Mouse (Mus musculus) forebrain, embryonic 11.5 days (tissue): ENCODE measurements around the gene Cntn5. TPM values are rescaled to one million over a fixed set of nuclear protein-coding genes. Genes with fewer than 3 reads are reported as not detected.

ENCODE experiments used
- ATAC-seq: fragments of 200-750 bp; cut with Nextera tagmentation; replicated peaks from 2 replicates; pipeline ENCODE4 v1.8.0; 2017; ENCODE audit warnings: moderate TSS enrichment; ENCODE audit not compliant: low FRiP score
- DNase-seq: peaks from one replicate; pipeline ENCODE4 v3.0.0-alpha.2; 2017; ENCODE audit warnings: low spot score
- H3K27ac ChIP-seq: fragments of 300-500 bp; sonication (generic); 2 replicates; pipeline ENCODE4 v1.5.1; 2014; ENCODE audit warnings: low read depth, low read length
- H3K27me3 ChIP-seq: fragments of 300-500 bp; sonication (generic); 2 replicates; pipeline ENCODE4 v1.6.1; 2014; ENCODE audit warnings: mild to moderate bottlenecking, low read length, mixed read lengths; ENCODE audit not compliant: control insufficient read depth, insufficient read depth
- H3K36me3 ChIP-seq: fragments of 300-500 bp; sonication (generic); 2 replicates; pipeline ENCODE4 v1.6.1; 2014; ENCODE audit warnings: mild to moderate bottlenecking, low read length, moderate library complexity, mixed read lengths; ENCODE audit not compliant: control insufficient read depth, insufficient read depth
- H3K4me1 ChIP-seq: fragments of 300-500 bp; sonication (generic); replicated peaks from 2 replicates; pipeline ENCODE4 v1.6.1; 2014; ENCODE audit warnings: low read length, mixed read lengths; ENCODE audit not compliant: control insufficient read depth, insufficient read depth
- H3K4me2 ChIP-seq: fragments of 300-500 bp; sonication (generic); 2 replicates; pipeline ENCODE4 v1.6.1; 2014; ENCODE audit warnings: low read depth, mild to moderate bottlenecking, low read length, moderate library complexity, mixed read lengths; ENCODE audit not compliant: severe bottlenecking
- H3K4me3 ChIP-seq: fragments of 300-500 bp; sonication (generic); 2 replicates; pipeline ENCODE4 v1.5.1; 2014; ENCODE audit warnings: low read depth, low read length
- H3K9ac ChIP-seq: fragments of 300-500 bp; sonication (generic); 2 replicates; pipeline ENCODE4 v1.6.1; 2014; ENCODE audit warnings: low read length
- H3K9me3 ChIP-seq: fragments of 300-500 bp; sonication (generic); 2 replicates; pipeline ENCODE4 v1.6.1; 2016; ENCODE audit warnings: low read length, mixed read lengths; ENCODE audit not compliant: control insufficient read depth
- WGBS: fragments of 180-500 bp; shearing (Covaris S2); extraction: QIAGEN DNeasy Blood & Tissue Kit; methylation state at CpG from one replicate; pipeline ENCODE4 v1.1.7; 2014; 5-methylcytosine and 5-hydroxymethylcytosine counted together
- polyA plus RNA-seq: library from polyadenylated mRNA; unstranded; fragments of >200 nt; fragmentation: Nextera tagmentation; extraction: Ambion mirVana; gene quantifications from 2 replicates; pipeline ENCODE4 v1.2.1, GENCODE M21; 2014

Gene Cntn5
- 2.4 and 2.7 TPM in 2 replicates for polyA plus RNA-seq

GRCm38 (mm10) chr9:10904616-10905363 lies at the start of gene Cntn5:
Gene Cntn5 (minus strand): TSS chr9:10904775.
- Histone ChIP-seq H3K4me3 (peak within 1 kb of the TSS; percentile 37), H3K9me3 (no peaks in the 10 kb centered on the region), H3K4me2 (peak within 1 kb of the TSS; percentile 84), H3K27ac (no peak within 1 kb of the TSS), H3K4me1 (peaks cover 3% of the 10 kb centered on the region; the same call in 1 of the 2 replicates), H3K36me3 (no peaks in the 10 kb centered on the region), H3K9ac (peak within 1 kb of the TSS; percentile 39), H3K27me3 (no peaks in the 10 kb centered on the region)
- peak; percentile 78 for ATAC-seq
- WGBS: 4% methylated on average over 28 of the region's 28 CpGs
- peak; percentile 73 for DNase-seq

GRCm38 (mm10) chr9:10950470-10950869 lies 45.9 kb upstream of the Cntn5 start:
- no peak overlapping the region for H3K4me2 ChIP-seq
- ATAC-seq: no peak
- no peaks in the 10 kb centered on the region for H3K36me3 ChIP-seq
- no peaks in the 10 kb centered on the region for H3K4me1 ChIP-seq
- no peaks in the 10 kb centered on the region for H3K9me3 ChIP-seq
- H3K27ac ChIP-seq: no peak overlapping the region
- no peak for DNase-seq
- no peaks in the 10 kb centered on the region for H3K27me3 ChIP-seq
- no peak overlapping the region for H3K4me3 ChIP-seq
- no peak overlapping the region for H3K9ac ChIP-seq

- no peak overlapping the region for H3K9ac ChIP-seq
- H3K27me3 ChIP-seq: no peaks in the 10 kb centered on the region
- no peak overlapping the region for H3K27ac ChIP-seq
- no peaks in the 10 kb centered on the region for H3K36me3 ChIP-seq
- no peak overlapping the region for H3K4me2 ChIP-seq
- ATAC-seq (peak; percentile 56), DNase-seq (peak; percentile 67)
- no peak overlapping the region for H3K4me3 ChIP-seq
- no peaks in the 10 kb centered on the region for H3K9me3 ChIP-seq
- H3K4me1 ChIP-seq: peaks cover 3% of the 10 kb centered on the region; the same call in 1 of the 2 replicates
- WGBS: 27% methylated on average over 5 of the region's 5 CpGs
These were observed 5.0 kb upstream of the Cntn5 start for GRCm38 (mm10) chr9:10909573-10909972.

- no peak overlapping the region for H3K27ac ChIP-seq
- ATAC-seq: no peak
- H3K4me1 ChIP-seq: peaks cover 3% of the 10 kb centered on the region; the same call in 1 of the 2 replicates
- H3K27me3 ChIP-seq: no peaks in the 10 kb centered on the region
- H3K4me3 ChIP-seq: no peak overlapping the region
- WGBS: 74% methylated on average over 9 of the region's 9 CpGs
- no peaks in the 10 kb centered on the region for H3K36me3 ChIP-seq
- no peaks in the 10 kb centered on the region for H3K9me3 ChIP-seq
- no peak overlapping the region for H3K4me2 ChIP-seq
- DNase-seq: peak; percentile 53
- H3K9ac ChIP-seq: no peak overlapping the region
These were observed 1.1 kb upstream of the Cntn5 start for GRCm38 (mm10) chr9:10905696-10906095.

GRCm38 (mm10) chr9:10879758-10880157 lies 24.8 kb downstream of the Cntn5 start:
- Histone ChIP-seq H3K9me3 (no peaks in the 10 kb centered on the region), H3K9ac (no peak overlapping the region), H3K4me1 (no peaks in the 10 kb centered on the region), H3K36me3 (no peaks in the 10 kb centered on the region), H3K27me3 (no peaks in the 10 kb centered on the region), H3K27ac (no peak overlapping the region), H3K4me3 (no peak overlapping the region), H3K4me2 (no peak overlapping the region)
- DNase-seq (no peak), ATAC-seq (no peak)
- 50% methylated on average over 1 of the region's 1 CpGs for WGBS

- H3K36me3 ChIP-seq: no peaks in the 10 kb centered on the region
- H3K9ac ChIP-seq: no peak overlapping the region
- ATAC-seq (no peak), DNase-seq (no peak)
- no peak overlapping the region for H3K27ac ChIP-seq
- no peak overlapping the region for H3K4me3 ChIP-seq
- no peaks in the 10 kb centered on the region for H3K4me1 ChIP-seq
- WGBS: 85% methylated on average over 3 of the region's 3 CpGs
- H3K27me3 ChIP-seq: no peaks in the 10 kb centered on the region
- no peaks in the 10 kb centered on the region for H3K9me3 ChIP-seq
- no peak overlapping the region for H3K4me2 ChIP-seq
These were observed 30.7 kb downstream of the Cntn5 start for GRCm38 (mm10) chr9:10873881-10874280.

GRCm38 (mm10) chr9:10856204-10856892 lies 48.2 kb downstream of the Cntn5 start:
- DNase-seq (no peak), ATAC-seq (no peak)
- no peaks in the 10 kb centered on the region for H3K4me1 ChIP-seq
- no peaks in the 10 kb centered on the region for H3K36me3 ChIP-seq
- no peak overlapping the region for H3K4me2 ChIP-seq
- H3K4me3 ChIP-seq: no peak overlapping the region
- no peak overlapping the region for H3K9ac ChIP-seq
- H3K9me3 ChIP-seq: no peaks in the 10 kb centered on the region
- no peaks in the 10 kb centered on the region for H3K27me3 ChIP-seq
- 92% methylated on average over 3 of the region's 3 CpGs for WGBS
- no peak overlapping the region for H3K27ac ChIP-seq

GRCm38 (mm10) chr9:10816711-10817110 lies 87.9 kb downstream of the Cntn5 start:
- Histone ChIP-seq H3K27ac (no peak overlapping the region), H3K9ac (no peak overlapping the region), H3K4me3 (no peak overlapping the region), H3K27me3 (no peaks in the 10 kb centered on the region), H3K4me1 (no peaks in the 10 kb centered on the region), H3K4me2 (no peak overlapping the region), H3K36me3 (no peaks in the 10 kb centered on the region), H3K9me3 (no peaks in the 10 kb centered on the region)
- WGBS: 79% methylated on average over 1 of the region's 1 CpGs
- no peak for DNase-seq
- ATAC-seq: no peak
